Mouse (Mus musculus) gastrocnemius, postnatal 4 days (tissue): ENCODE data around the gene Sept10. TPM values are rescaled to one million over a fixed set of nuclear protein-coding genes. Genes with fewer than 3 reads are reported as not detected.

ENCODE experiments used
- DNase-seq, 2 experiments: peaks; one replicate each; pipeline ENCODE4 v3.0.0; 2021 to 2022; ENCODE audit warnings: low spot score in 2 of 2, mixed read lengths in 2 of 2
- long read RNA-seq, 2 experiments: library from polyadenylated mRNA; stranded (forward); transcript quantifications; one replicate each; pipeline ENCODE4 v2.0.0; 2021
- total RNA-seq, 2 experiments: library from RNA; stranded (reverse); gene quantifications; 2 replicates each; pipeline ENCODE4 v1.2.3; 2021

Gene Sept10
- 10 to 100 TPM; 42.5 to 46.4 TPM for total RNA-seq
- long read RNA-seq, experiment 1, transcript Sept10-201 (10 exons, 2,532 nt) = major isoform, 10 of 22 reads
- long read RNA-seq, experiment 1, partial matches to known transcripts = 7 of 22 reads
- long read RNA-seq, experiment 1, other reads (novel, unspliced or antisense) = 5 of 22 reads
- long read RNA-seq, experiment 2, transcript Sept10-201 (10 exons, 2,532 nt) = major isoform, 7 of 15 reads
- long read RNA-seq, experiment 2, partial matches to known transcripts = 2 of 15 reads
- long read RNA-seq, experiment 2, other reads (novel, unspliced or antisense) = 6 of 15 reads

DNA sequence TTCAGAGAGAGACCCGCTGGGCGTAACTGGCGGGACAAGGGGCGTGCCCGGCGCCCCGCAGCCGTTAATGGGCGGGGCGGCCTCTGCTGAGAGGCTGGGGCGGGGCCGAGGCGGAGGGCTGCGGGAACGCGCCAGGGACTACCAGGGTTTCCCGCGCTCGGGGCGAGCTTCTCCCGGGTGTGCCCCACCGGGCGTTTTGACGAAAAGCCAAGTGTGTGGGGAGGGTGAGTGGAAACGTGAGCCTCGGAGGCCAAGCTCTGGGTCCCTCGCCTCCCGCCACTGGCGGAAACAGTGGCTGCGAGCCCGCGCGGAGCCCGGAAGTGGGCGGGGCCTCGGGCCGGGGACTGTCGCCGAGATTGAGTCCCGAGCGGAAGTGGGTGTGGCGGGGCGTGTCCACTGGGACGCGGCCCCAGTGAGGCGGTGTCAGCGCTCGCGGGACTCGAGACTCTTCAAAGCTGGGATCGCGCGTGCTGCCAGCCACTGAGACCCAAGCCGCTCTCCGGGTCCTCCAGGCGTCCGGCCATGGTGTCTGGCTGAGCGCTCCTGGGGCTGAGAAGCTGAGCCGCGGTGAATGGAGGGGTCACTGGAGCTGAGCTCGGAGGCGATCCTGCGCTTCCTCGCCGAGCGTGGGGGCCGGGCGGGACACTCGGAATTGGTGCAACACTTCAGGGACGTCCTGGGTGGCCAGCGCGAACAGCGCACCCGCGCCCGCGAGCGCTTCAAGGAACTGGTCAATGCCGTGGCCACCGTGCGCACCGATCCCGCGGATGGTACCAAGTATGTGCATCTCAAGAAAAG, at the start of gene Sept10, which contains the start of gene Sowahc:
Gene Sept10 (minus strand): TSS at position 375 of the 798 bp plus-strand sequence.
Gene Sowahc (plus strand): TSS at position 481 of the 798 bp plus-strand sequence.
- DNase-seq = peak; percentile 98 to 99

DNA sequence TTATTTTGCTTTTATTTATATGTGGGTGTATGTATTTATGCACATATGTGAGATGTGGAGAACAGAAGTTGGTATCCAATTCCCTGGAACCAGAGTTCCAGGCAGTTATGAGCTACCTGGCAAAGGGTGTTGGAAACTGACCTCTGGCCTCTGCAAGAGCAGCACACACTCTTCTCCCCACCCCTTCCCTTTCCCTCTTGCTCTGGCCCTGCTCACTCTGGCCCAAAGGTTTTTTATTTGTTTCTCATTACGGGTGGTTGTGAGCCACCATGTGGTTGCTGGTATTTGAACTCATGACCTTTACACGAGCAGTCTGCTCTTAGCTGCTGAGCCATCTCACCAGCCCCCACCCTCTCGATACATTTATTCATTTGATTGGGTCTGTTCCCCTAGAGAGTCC, 47.1 kb upstream of the Sept10 start:
- DNase-seq = no peak

DNA sequence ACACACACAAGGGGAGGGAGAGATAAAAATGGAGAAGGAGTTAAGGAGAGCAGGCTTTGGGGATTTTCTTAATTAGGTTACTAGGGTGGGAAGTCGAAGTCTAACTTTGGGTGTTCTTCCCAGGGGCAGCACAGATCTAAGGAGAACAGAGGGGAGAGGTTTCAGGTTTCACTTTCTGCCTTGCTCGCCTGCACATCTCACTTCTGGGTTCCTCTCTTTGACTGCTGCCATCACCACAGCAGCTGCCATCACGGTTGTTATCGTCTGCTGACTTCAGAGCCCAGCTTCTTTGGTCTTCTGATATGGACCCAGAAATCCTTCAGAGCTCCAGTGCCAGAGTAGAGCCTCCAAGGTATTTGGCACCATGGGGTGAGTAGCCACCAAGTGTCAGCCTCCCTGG, 46.5 kb upstream of the Sept10 start:
- DNase-seq = no peak

DNA sequence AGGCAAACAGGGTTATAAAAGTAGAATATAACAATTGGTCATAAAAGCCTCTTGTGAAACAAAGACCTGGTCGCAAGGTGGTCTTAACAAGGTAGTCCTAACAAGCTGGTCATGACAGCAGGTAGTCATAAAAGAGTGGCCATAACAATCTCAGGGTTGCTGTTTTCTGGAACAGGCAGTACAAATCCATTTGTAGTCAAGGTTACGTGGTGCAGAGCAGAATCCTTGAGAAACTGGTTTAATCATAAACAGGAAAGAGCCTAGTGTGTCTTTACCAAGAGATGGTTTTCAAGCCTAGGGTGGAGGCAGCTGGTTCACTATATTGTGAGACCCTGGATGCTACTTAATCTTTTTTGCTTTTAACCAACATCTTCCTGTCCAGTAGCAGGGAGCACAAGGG, 45.6 kb upstream of the Sept10 start:
- DNase-seq = no peak

DNA sequence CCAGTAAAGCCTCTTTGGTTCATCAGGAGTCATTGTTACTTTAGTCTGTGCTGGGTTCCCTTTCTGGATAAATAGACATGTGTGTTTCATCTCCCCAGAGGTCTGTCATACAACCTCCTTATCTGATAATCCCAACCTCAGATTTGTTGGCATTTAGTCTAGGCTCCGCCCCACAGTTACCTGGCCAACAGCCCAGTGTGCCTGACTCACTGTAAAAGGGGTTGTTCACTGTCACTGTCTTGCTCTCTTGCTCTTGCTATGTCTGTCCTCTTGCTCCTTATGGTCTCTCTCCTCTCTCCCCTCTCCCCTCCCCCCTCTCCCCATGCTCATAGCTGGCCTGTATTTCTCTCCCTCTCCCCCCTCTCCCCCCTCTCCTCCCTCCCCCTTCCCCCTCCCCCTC, 44.5 kb upstream of the Sept10 start:
- no peak for DNase-seq

DNA sequence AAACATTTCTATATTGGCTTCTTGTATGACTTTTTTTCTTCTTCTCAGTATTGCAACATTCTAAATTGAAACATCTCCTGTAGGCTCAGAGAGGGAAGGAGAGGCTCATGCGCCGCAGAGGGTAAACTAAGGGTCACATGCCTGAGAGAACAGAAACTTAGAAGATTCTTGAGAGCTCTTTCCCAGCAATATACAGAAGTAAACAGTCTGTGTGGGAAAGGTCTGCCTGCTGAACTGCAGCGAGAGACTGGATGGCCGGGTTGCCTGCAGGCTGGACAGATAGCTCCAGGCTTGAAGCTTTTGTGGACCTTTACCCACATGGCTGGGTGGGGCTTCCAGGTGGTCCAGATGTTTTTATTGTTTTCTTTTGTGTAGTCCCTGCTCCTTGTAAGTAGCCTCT, 44.0 kb upstream of the Sept10 start:
- no peak for DNase-seq

DNA sequence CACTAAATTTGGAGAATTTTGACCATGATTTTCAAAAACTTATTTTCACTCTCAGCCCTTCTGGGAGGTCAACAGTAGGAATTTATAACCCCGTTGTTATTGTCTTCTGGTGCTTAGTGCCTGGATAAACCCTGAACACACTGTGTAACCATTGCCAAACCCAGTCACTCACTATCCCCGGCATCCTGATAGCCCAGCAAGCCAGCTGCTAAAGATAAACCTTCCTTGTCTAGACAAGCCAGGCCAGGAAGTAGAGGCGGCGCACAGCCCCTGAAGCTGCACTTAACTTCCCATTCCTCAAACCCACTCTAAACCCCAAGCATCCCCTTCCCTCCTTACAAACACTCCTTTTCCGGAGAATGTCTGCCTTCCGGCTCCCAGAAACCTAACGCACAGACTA, 43.4 kb upstream of the Sept10 start:
- no peak for DNase-seq

DNA sequence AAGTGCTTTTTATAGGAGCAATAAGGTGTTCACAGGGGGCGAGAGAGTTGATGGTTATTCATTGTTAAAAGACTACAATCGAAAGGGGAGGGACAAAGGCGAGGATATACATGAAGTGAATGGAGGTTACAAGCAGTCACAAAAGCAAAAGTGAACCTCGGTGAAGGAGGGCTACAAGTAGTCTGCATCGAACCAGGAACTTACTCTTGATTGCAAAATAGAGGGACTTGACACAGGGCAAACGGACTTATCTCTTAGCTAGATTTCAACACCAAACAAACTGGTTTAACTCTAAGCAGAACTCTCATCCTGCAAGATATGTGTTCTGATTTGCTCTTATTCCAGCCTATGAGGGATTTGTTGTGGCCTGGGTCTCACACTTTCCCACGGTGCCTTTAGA, 41.3 kb upstream of the Sept10 start:
- no peak for DNase-seq

DNA sequence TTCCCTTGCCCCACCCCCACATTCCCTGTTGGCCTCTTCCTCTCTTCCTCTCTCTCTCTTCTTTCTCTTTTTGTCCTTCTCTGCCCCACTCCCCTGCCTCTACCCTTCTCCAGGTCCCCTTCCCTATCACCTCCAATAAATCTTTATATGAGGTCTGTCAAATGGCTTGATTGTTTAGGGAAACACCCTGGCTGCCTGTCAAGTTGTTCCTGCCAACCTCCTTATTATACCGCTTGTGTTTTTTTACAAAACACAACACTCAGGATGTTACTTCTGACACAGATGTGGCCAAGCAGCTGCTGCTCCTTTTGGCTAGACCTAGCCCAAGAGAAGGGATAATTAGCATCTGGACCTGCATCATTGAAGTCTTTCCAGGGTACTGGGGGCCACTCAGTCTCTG, 40.4 kb upstream of the Sept10 start:
- no peak for DNase-seq

DNA sequence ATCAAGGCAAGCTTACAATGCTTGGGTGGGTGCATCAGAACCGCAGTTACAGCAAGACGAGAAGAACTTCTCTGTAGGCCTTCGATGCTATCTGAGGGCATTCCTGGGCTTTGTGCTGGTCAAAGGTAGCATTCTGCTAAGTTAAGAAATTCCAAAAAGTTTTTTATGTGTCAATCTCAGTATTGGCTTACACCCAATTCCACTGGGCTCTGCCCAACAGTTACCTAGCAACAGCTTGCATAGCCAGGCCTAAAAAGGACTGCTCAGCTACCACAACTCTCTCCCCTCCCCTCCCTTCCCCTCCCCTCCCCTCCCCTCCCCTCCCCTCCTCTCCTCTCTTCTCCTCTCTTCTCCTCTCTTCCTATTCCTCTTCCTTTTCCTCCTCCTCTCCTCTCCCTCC, 40.0 kb upstream of the Sept10 start:
- DNase-seq = no peak

DNA sequence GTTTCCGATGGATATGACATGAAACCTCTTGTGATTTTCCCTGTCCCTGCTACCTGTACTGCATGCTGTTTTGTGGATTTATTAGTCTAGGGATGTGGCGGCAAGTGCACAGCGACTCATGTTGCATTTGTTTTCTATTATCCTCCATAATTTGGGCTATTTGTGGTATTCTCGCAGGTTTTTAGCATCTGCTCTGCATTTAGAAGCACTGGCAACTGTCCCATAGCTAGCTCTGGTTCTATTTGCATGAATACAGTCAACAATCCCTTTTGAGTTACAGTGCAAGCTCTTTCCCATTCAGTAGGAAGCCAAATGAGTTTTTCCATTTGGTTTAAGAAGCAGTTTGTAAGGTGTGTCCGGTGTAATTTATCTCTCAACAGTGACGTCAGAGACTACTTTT, 37.9 kb upstream of the Sept10 start:
- DNase-seq = no peak

DNA sequence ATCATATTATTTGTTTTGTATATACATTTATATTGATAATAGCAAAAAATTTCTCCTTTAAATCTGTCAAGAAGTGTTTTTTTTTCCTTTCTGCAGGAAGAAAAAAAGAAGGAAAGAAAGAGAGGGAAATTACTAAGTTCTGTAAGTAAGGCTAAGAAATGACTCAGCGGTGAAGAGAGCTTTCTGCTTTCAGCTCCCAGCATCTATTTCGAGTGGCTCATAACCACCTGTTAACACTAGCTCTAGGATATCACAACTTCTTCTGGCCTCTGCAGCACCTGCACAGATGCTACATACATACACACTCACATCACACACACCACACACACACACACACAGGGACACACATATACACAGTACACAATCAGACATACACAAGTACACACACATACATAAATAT, 34.9 kb upstream of the Sept10 start:
- no peak for DNase-seq

DNA sequence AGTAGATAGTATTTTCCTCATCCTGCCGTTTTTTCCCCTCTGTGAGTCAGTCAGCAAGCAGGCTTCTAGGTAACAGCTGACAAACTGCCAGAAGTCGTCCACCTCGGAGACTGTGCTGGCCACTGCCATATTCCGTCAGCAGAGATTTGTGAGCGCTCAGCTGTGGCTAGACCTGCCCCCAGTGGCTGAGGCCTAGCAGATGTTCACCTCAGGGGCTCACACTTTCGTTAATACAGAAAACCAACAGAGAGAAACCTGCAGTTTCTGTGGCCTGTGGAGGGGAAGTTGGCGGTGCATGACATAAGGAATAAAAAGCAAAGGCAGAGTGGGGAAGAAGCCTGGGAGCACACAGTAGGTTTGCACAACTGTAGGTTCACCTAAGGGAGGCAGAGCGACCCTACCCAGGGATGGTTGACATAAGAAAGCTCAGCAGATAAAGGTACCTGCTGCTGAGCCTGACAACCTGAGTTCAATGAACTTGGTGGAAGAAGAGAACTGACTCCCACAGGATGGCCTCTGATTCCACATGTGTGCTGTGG, 32.0 kb upstream of the Sept10 start:
- DNase-seq = no peak

DNA sequence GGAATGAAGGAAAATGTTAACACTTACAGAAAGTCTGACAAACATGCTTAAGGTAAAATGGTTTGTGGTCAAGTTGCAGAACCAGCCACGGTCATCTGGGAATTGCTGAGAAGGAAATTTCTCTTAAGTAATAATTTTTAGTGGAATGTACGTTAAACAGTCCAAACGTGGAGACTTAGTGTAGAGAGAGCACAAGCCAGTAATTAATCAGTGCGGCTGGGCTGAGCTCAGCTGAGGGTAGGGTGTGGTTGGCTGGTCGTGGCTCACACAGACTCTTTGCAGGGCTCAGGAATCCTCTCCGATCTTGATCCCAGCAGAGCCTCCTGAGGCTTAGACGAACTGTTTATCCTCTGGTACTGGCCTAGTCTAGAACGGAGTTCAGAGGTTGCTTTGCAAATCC, 30.7 kb upstream of the Sept10 start:
- no peak for DNase-seq

DNA sequence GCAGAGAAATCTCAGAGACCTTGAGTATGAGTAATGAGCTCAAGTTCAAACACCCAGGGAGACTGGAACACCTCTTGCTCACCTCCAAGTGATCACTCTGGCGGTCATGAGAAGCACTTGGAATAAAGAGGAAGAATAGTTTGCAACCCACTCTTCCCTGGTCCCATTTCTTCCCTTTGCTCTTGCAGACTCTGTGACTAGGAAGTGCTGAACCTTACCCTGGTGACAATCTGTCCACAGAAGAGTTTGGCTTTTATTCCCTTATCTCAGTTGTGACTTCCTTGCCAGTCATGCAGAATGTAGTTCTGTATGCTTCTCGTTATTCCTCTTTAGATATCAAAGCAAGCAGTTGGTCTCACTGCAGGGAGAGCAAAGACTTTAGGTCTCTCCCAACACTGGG, 30.3 kb upstream of the Sept10 start:
- DNase-seq = no peak

DNA sequence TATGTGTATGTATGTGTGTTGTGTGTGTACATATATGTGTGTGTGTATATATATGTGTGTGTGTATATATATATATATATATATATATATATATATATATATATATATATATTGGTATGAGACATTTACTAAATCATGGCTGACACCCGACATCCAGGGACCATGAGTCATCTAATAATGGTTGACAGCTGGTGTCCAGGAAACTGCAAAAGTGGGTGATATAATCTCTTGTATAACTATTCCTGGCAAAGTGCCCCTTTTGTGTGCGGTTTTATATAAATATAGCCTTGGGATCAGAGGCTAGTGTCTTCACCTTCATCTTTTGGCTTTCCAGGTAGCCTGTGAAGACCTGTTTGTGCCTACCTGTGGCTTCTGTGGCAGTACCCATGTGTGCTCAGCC, 29.0 kb upstream of the Sept10 start:
- DNase-seq = no peak

DNA sequence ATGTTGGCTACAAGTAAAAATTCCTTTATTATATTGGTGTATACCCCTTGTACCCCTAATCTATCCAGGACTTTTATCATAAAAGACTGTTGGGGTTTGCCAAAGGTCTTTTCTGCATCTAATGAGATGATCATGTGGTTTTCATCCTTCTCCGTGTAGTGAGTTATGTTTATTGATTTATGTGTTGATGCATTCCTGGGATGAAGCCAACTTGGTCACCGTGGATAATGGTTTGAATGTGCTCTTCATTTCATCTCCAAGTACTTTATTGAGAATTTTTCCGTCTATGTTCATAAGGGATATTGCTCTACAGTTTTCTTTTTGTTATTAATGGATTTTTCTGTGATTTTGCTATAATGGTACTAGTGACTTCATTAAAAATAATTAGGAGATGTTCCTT, 27.9 kb upstream of the Sept10 start:
- DNase-seq = no peak

DNA sequence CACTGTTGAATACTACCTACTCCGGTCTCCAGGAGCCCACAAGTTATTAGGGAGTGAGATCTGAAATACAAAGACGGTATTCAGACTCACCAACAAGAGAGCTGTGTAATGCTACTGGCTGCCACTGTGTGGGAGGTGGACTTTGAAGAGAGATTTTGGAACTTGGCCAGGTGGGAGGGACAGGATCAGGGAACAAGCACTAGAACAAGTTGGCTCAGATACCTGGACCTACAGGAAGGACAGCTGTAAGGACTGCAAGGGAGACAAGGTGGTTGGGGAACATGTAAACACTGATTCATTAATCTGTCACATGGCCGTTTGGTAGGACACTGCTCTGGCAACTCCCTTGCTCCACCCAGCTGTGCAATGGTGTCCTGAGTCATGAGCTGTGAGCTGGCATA, 19.5 kb upstream of the Sept10 start:
- DNase-seq = no peak

DNA sequence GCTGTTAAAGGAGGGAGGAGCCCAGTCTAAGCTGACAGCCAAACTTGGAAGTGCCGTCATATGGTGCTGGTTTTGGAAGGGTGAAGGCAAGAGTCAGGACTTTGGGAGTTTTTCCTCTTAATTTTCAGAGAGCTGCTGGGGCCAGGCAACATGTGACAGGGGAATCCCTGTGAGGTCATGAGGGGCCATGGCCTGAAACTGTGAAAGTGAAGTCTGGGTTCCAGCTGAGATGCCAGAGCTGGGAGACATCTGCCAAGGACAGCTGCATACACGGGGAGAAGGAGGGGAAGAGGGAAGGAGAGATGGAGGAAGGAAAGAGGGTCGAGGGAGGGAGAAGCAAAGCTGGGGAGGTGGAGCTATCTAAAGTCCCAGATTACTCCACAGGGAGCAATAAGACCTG, 16.1 kb upstream of the Sept10 start:
- no peak for DNase-seq

DNA sequence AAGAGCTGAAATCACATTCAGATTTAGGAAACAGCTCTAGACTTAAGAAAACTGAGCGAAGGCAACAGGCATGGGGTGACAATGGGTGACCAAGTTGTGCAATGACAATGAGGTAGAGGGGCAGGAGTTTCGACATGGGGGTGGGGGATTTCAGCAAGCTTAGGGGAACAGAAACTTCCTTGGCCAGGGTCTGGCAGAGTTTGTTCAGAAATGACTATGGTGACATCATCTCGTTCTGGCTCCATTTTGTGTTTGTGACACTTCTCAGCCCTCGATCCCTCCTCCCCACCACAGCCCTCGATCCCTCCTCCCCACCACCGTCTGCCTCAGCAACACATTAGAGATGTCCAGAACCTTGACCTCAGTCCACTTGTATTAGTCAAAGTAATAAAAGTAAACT, 14.8 kb upstream of the Sept10 start:
- DNase-seq = no peak

DNA sequence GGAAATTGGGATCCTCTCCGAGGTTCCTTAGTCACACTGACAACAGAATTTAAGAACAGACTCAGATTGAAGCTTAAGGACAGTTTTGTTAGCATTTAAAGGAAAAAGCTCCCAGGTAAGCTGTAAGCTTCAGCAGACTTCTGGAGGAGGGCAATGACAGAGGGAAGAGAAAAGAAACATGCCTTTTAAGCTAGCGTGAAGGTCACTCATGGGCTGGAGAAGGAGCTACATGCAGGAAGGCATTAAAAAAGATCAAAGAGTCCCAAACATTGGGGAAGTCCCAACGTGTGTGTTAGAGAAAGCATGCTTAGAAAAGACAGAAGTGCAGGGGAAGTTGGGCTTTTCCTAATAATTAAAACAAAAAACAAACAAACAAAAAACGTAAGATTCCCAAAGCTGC, 14.2 kb upstream of the Sept10 start:
- no peak for DNase-seq

DNA sequence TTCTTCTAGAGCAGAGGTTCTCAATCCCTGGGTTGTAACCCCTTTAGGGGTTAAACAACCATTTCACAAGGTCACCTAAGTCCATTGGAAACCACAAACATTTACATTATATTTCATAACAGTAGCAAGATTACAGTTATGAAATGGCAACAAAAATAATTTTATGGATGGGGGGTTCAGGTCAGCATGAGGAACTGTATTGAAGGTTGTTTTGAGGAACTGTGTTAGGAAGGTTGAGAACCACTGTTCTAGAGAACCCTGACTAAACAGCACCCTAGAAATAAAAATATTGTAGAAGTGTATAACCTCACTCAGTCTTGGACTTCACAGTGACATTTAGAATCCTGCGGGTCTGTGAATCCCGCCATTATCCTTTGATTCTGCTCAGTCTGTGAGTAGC, 13.6 kb upstream of the Sept10 start:
- DNase-seq = no peak
